In the genomic region with DNA sequence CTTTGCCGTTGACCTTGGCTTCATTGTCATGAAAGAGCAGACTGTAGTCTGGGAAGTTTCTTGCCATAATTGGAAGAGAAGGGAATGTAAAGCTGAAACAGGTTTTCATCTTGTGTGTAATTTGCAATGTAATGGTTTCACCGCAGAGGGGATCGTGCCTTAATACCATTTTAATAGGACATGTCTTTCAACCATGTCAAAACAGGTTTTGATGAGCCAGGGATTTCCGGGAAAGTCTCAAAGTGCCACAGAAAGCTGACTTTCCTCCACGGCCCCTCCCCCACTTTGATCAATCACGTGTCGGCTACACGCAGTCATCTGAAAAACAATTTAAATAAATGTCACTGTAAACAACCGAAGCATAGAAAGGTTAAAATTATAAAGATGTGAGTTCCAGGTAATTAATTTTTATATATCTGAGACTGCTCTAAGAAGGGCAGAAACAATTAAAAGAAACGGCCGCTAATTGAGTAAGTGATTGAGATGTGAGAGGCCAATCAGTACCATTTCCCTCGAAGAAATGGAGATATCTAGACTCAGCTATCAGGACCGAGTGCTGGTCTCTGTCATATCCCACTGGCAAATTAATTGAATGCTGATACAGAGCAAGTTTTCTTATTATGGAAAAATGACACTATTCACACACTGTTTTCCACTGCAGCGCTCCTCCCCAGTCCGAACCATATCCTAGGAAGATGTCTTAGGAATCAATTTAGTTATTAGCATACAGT, we compare ENCODE assay signal across 24 mouse cellular contexts.
DNase-seq lines count a peak whose midpoint lies in the region; ATAC-seq lines count a peak whose summit lies in the region.
"Had no signal": no experiment of that assay in that cellular context is flagged by ENCODE, and none has a peak within 500 bp of the region (broad histone marks: within the 10 kb centered on the region; RNA-seq: fewer than 3 reads in every experiment).

No protein-coding gene starts in this region.

- 87% methylated on average over 15 of the region's 15 CpGs for WGBS in hindbrain, embryonic 11.5 days
- WGBS in hindbrain, embryonic 10.5 days = 89% methylated on average over 15 of the region's 15 CpGs
- 61% methylated on average over 15 of the region's 15 CpGs for WGBS in hindbrain, embryonic 16.5 days

- H3K27ac ChIP-seq in hindbrain, embryonic 11.5 days (ENCODE audit: low read depth, low read length) = no peak overlapping the region
- no peak overlapping the region for H3K27ac ChIP-seq in hindbrain, embryonic 10.5 days
- H3K27ac ChIP-seq in hindbrain, embryonic 16.5 days (ENCODE audit: low read depth, low read length) = no peak overlapping the region
- H3K27ac ChIP-seq: embryonic facial prominence, embryonic 13.5 days; limb, embryonic 13.5 days; liver, embryonic 12.5 days had no signal

- no peaks in the 10 kb centered on the region for H3K4me1 ChIP-seq in hindbrain, embryonic 11.5 days (replicated peaks; ENCODE audit: control insufficient read depth, insufficient read depth, low read length)
- no peaks in the 10 kb centered on the region for H3K4me1 ChIP-seq in hindbrain, embryonic 10.5 days (replicated peaks)
- no peaks in the 10 kb centered on the region for H3K4me1 ChIP-seq in hindbrain, embryonic 16.5 days (ENCODE audit: control insufficient read depth, insufficient read depth, low read depth, low read length)
- H3K4me1 ChIP-seq: embryonic facial prominence, embryonic 13.5 days; limb, embryonic 13.5 days; liver, embryonic 12.5 days had no signal

- H3K27me3 ChIP-seq in hindbrain, embryonic 11.5 days (ENCODE audit: control insufficient read depth, insufficient read depth, low read length) = no peaks in the 10 kb centered on the region
- H3K27me3 ChIP-seq in hindbrain, embryonic 10.5 days (ENCODE audit: insufficient read depth, poor library complexity, severe bottlenecking) = no peaks in the 10 kb centered on the region
- no peaks in the 10 kb centered on the region for H3K27me3 ChIP-seq in hindbrain, embryonic 16.5 days (replicated peaks; ENCODE audit: control insufficient read depth, insufficient read depth, low read length)
- H3K27me3 ChIP-seq: embryonic facial prominence, embryonic 13.5 days; limb, embryonic 13.5 days; liver, embryonic 12.5 days had no signal

- H3K9ac ChIP-seq in hindbrain, embryonic 11.5 days (ENCODE audit: low read depth, low read length) = no peak overlapping the region
- H3K9ac ChIP-seq in hindbrain, embryonic 16.5 days (ENCODE audit: low read depth, low read length) = no peak overlapping the region
- H3K9ac ChIP-seq: embryonic facial prominence, embryonic 13.5 days; limb, embryonic 13.5 days; liver, embryonic 12.5 days had no signal

- no peak for DNase-seq in hindbrain, embryonic 11.5 days (ENCODE audit: low spot score)
- DNase-seq in hindbrain, embryonic 10.5 days (ENCODE audit: low spot score) = no peak
- peak; percentile 16 for DNase-seq in ES-CJ7 (ENCODE audit: low read depth, low spot score)
- DNase-seq in ZHBTc4 (ENCODE audit: low read depth, low spot score) = peak; percentile 20
- DNase-seq in right cerebral cortex, postnatal 14 days = no peak
- DNase-seq in MN1 (ENCODE audit: low spot score) = no peak
- DNase-seq: adrenal gland, adult 2 months; B cell, adult 2 months; cerebellum, adult 11-12 months; cerebellum, postnatal 10 days; kidney, adult 18-20 months; kidney, postnatal 4 days; lung, adult 18-20 months; lung, postnatal 10 days; right cerebral cortex, postnatal 25 days; spleen, adult 18-20 months; thymus, postnatal 14 days had no signal

- no peaks in the 10 kb centered on the region for H3K9me3 ChIP-seq in hindbrain, embryonic 11.5 days (ENCODE audit: control insufficient read depth, low read length)
- H3K9me3 ChIP-seq in hindbrain, embryonic 10.5 days = no peaks in the 10 kb centered on the region
- H3K9me3 ChIP-seq in hindbrain, embryonic 16.5 days (ENCODE audit: control insufficient read depth, low read length) = no peaks in the 10 kb centered on the region
- H3K9me3 ChIP-seq: embryonic facial prominence, embryonic 13.5 days; limb, embryonic 13.5 days; liver, embryonic 12.5 days had no signal

- no peaks in the 10 kb centered on the region for H3K36me3 ChIP-seq in hindbrain, embryonic 11.5 days (ENCODE audit: control insufficient read depth, insufficient read depth, low read length)
- H3K36me3 ChIP-seq in hindbrain, embryonic 10.5 days = no peaks in the 10 kb centered on the region
- H3K36me3 ChIP-seq in hindbrain, embryonic 16.5 days (ENCODE audit: control insufficient read depth, insufficient read depth, low read length) = no peaks in the 10 kb centered on the region
- H3K36me3 ChIP-seq: embryonic facial prominence, embryonic 13.5 days; limb, embryonic 13.5 days; liver, embryonic 12.5 days had no signal

- H3K4me2 ChIP-seq in hindbrain, embryonic 11.5 days (replicated peaks; ENCODE audit: low read depth, low read length) = no peak overlapping the region
- H3K4me2 ChIP-seq in hindbrain, embryonic 16.5 days (ENCODE audit: low read length) = peak overlapping the region; percentile 18; the same call in 1 of the 2 replicates
- H3K4me2 ChIP-seq: embryonic facial prominence, embryonic 13.5 days; limb, embryonic 13.5 days; liver, embryonic 12.5 days had no signal

- 0 out of 2 replicates have a peak, but pooled peaks have one; percentile 35 for ATAC-seq in hindbrain, embryonic 11.5 days (ENCODE audit: low FRiP score)
- ATAC-seq in hindbrain, embryonic 16.5 days = peak; percentile 64; the same call in 1 of the 2 replicates
- no peak for ATAC-seq in CD4-positive, CD25-positive, alpha-beta regulatory T cell, adult 4 months
- ATAC-seq: inflammation-experienced regulatory T-cells, adult 6 months; liver, embryonic 12.5 days had no signal

- H3K4me3 ChIP-seq in hindbrain, embryonic 11.5 days (ENCODE audit: low read depth, low read length) = no peak overlapping the region
- H3K4me3 ChIP-seq in hindbrain, embryonic 10.5 days = no peak overlapping the region
- H3K4me3 ChIP-seq in hindbrain, embryonic 16.5 days (ENCODE audit: low read length) = no peak overlapping the region
- H3K4me3 ChIP-seq: embryonic facial prominence, embryonic 13.5 days; erythroblast, embryonic 14.5 days; limb, embryonic 13.5 days; liver, embryonic 12.5 days had no signal

Comparison
In these comparisons a context has a peak if more than half of its experiments do, and no peak if none do; other contexts are left out.
1. DNase-seq: peak in ES-CJ7 (single experiment) and ZHBTc4 (single experiment); none in hindbrain, embryonic 11.5 days (single experiment), hindbrain, embryonic 10.5 days (single experiment), right cerebral cortex, postnatal 14 days (single experiment) and MN1 (single experiment).